Mouse (Mus musculus): ENCODE results near the gene Olfr1402. TPM values are rescaled to one million over a fixed set of nuclear protein-coding genes. Genes with fewer than 3 reads are reported as not detected.

The Olfr1402 gene
- not detected in 2 replicates for total RNA-seq (2014; rRNA removed)
- polyA plus RNA-seq (2015; fragmentation: Nextera tagmentation; extraction: Ambion mirVana) = not detected in 2 replicates

GRCm38 (mm10) chr3:97421920-97422319 is at the start of gene Olfr1402:
Olfr1402 (minus strand) TSS chr3:97422020.
- DNase-seq (no peak), ATAC-seq (no peak)
- Histone ChIP-seq H3K9ac (no peak within 1 kb of the TSS), H3K4me1 (ENCODE audit: insufficient read depth) (no peaks in the 10 kb centered on the region), H3K27ac (ENCODE audit: low read depth, low read length) (no peak within 1 kb of the TSS), H3K4me2 (ENCODE audit: low read depth) (no peak within 1 kb of the TSS), H3K9me3 (ENCODE audit: low read length) (no peaks in the 10 kb centered on the region), H3K36me3 (ENCODE audit: insufficient read depth) (no peaks in the 10 kb centered on the region), H3K4me3 (ENCODE audit: low read depth, low read length) (no peak within 1 kb of the TSS), H3K27me3 (ENCODE audit: insufficient read depth, low read length) (no peaks in the 10 kb centered on the region)
- no peak for TF ChIP-seq CTCF (IDR thresholded peaks at IDR 0.05; ENCODE audit: low read depth)
- 67% methylated on average over 1 of the region's 1 CpGs for WGBS

GRCm38 (mm10) chr3:97455286-97455685 is 33.5 kb upstream of the Olfr1402 start:
- no peaks in the 10 kb centered on the region for H3K9me3 ChIP-seq (ENCODE audit: low read length)
- H3K27me3 ChIP-seq (ENCODE audit: insufficient read depth, low read length) = no peaks in the 10 kb centered on the region
- H3K4me2 ChIP-seq (ENCODE audit: low read depth) = no peak overlapping the region
- DNase-seq (no peak), ATAC-seq (no peak)
- H3K36me3 ChIP-seq (ENCODE audit: insufficient read depth) = no peaks in the 10 kb centered on the region
- no peak overlapping the region for H3K4me3 ChIP-seq (ENCODE audit: low read depth, low read length)
- TF ChIP-seq CTCF (IDR thresholded peaks at IDR 0.05; ENCODE audit: low read depth) = no peak
- H3K9ac ChIP-seq = no peak overlapping the region
- H3K4me1 ChIP-seq (ENCODE audit: insufficient read depth) = no peaks in the 10 kb centered on the region
- 93% methylated on average over 4 of the region's 4 CpGs for WGBS
- H3K27ac ChIP-seq (ENCODE audit: low read depth, low read length) = no peak overlapping the region

GRCm38 (mm10) chr3:97438619-97439018 is 16.8 kb upstream of the Olfr1402 start:
- no peak overlapping the region for H3K9ac ChIP-seq
- ATAC-seq (no peak), DNase-seq (no peak)
- no peak for TF ChIP-seq CTCF (IDR thresholded peaks at IDR 0.05; ENCODE audit: low read depth)
- no peaks in the 10 kb centered on the region for H3K36me3 ChIP-seq (ENCODE audit: insufficient read depth)
- no peak overlapping the region for H3K4me2 ChIP-seq (ENCODE audit: low read depth)
- no peak overlapping the region for H3K27ac ChIP-seq (ENCODE audit: low read depth, low read length)
- WGBS = 95% methylated on average over 2 of the region's 2 CpGs
- H3K4me3 ChIP-seq (ENCODE audit: low read depth, low read length) = no peak overlapping the region
- H3K9me3 ChIP-seq (ENCODE audit: low read length) = no peaks in the 10 kb centered on the region
- no peaks in the 10 kb centered on the region for H3K27me3 ChIP-seq (ENCODE audit: insufficient read depth, low read length)
- no peaks in the 10 kb centered on the region for H3K4me1 ChIP-seq (ENCODE audit: insufficient read depth)

- ATAC-seq (no peak), DNase-seq (no peak)
- WGBS = 49% methylated on average over 1 of the region's 1 CpGs
- Histone ChIP-seq H3K27me3 (ENCODE audit: insufficient read depth, low read length) (no peaks in the 10 kb centered on the region), H3K4me2 (ENCODE audit: low read depth) (no peak overlapping the region), H3K9ac (no peak overlapping the region), H3K27ac (ENCODE audit: low read depth, low read length) (no peak overlapping the region), H3K4me1 (ENCODE audit: insufficient read depth) (no peaks in the 10 kb centered on the region), H3K4me3 (ENCODE audit: low read depth, low read length) (no peak overlapping the region), H3K36me3 (ENCODE audit: insufficient read depth) (no peaks in the 10 kb centered on the region), H3K9me3 (ENCODE audit: low read length) (no peaks in the 10 kb centered on the region)
- peak; percentile 70 for TF ChIP-seq CTCF (IDR thresholded peaks at IDR 0.05; ENCODE audit: low read depth)
Measured at GRCm38 (mm10) chr3:97394289-97394688, 27.5 kb downstream of the Olfr1402 start.

- ATAC-seq (no peak), DNase-seq (no peak)
- Histone ChIP-seq H3K36me3 (ENCODE audit: insufficient read depth) (no peaks in the 10 kb centered on the region), H3K4me3 (ENCODE audit: low read depth, low read length) (no peak overlapping the region), H3K4me2 (ENCODE audit: low read depth) (no peak overlapping the region), H3K27me3 (ENCODE audit: insufficient read depth, low read length) (no peaks in the 10 kb centered on the region), H3K27ac (ENCODE audit: low read depth, low read length) (no peak overlapping the region), H3K9me3 (ENCODE audit: low read length) (no peaks in the 10 kb centered on the region), H3K9ac (no peak overlapping the region), H3K4me1 (ENCODE audit: insufficient read depth) (no peaks in the 10 kb centered on the region)
- WGBS = 66% methylated on average over 5 of the region's 5 CpGs
- TF ChIP-seq CTCF (IDR thresholded peaks at IDR 0.05; ENCODE audit: low read depth) = peak; percentile 49
Measured at GRCm38 (mm10) chr3:97393079-97393478, 28.7 kb downstream of the Olfr1402 start.

- DNase-seq (peak; percentile 14), ATAC-seq (peak; percentile 90)
- Histone ChIP-seq H3K4me3 (ENCODE audit: low read depth, low read length) (no peak overlapping the region), H3K4me1 (ENCODE audit: insufficient read depth) (no peaks in the 10 kb centered on the region), H3K4me2 (ENCODE audit: low read depth) (no peak overlapping the region), H3K27ac (ENCODE audit: low read depth, low read length) (no peak overlapping the region), H3K27me3 (ENCODE audit: insufficient read depth, low read length) (no peaks in the 10 kb centered on the region), H3K9ac (no peak overlapping the region), H3K9me3 (ENCODE audit: low read length) (no peaks in the 10 kb centered on the region), H3K36me3 (ENCODE audit: insufficient read depth) (no peaks in the 10 kb centered on the region)
- no peak for TF ChIP-seq CTCF (IDR thresholded peaks at IDR 0.05; ENCODE audit: low read depth)
Measured at GRCm38 (mm10) chr3:97370382-97370781, 51.4 kb downstream of the Olfr1402 start.

GRCm38 (mm10) chr3:97363418-97364098 is 58.3 kb downstream of the Olfr1402 start:
- H3K27me3 ChIP-seq (ENCODE audit: insufficient read depth, low read length) = no peaks in the 10 kb centered on the region
- no peak for TF ChIP-seq CTCF (IDR thresholded peaks at IDR 0.05; ENCODE audit: low read depth)
- 58% methylated on average over 3 of the region's 3 CpGs for WGBS
- no peaks in the 10 kb centered on the region for H3K9me3 ChIP-seq (ENCODE audit: low read length)
- no peak overlapping the region for H3K27ac ChIP-seq (ENCODE audit: low read depth, low read length)
- ATAC-seq (peak; percentile 92), DNase-seq (peak; percentile 29)
- H3K4me2 ChIP-seq (ENCODE audit: low read depth) = no peak overlapping the region
- no peaks in the 10 kb centered on the region for H3K4me1 ChIP-seq (ENCODE audit: insufficient read depth)
- no peak overlapping the region for H3K9ac ChIP-seq
- H3K36me3 ChIP-seq (ENCODE audit: insufficient read depth) = no peaks in the 10 kb centered on the region
- H3K4me3 ChIP-seq (ENCODE audit: low read depth, low read length) = no peak overlapping the region

Data from forebrain, postnatal 0 days (tissue).